8 mouse cellular contexts compared by ENCODE assay signal in genomic region chr4:133966271-133966940, GRCm38 (mm10). TPM values are rescaled to one million over a fixed set of nuclear protein-coding genes. Genes with fewer than 3 reads are reported as not detected.
DNase-seq lines count a peak whose midpoint lies in the region; ATAC-seq and TF ChIP-seq lines count a peak whose summit lies in the region.

No protein-coding gene starts in this region.

- intact Hi-C loops in left cerebral cortex, postnatal 14 days (cut with DNase I), result loop anchor here (5.0 kb wide), 1 partner anchor 54 kb away; no protein-coding TSS in a partner anchor

- H3K9me3 ChIP-seq in lung, embryonic 14.5 days (ENCODE audit: low read depth, low read length), result no peaks in the 10 kb centered on the region
- H3K9me3 ChIP-seq in embryonic facial prominence, embryonic 15.5 days (replicated peaks), result no peaks in the 10 kb centered on the region
- no peaks in the 10 kb centered on the region for H3K9me3 ChIP-seq in intestine, postnatal 0 days (ENCODE audit: control insufficient read depth)
- no peaks in the 10 kb centered on the region for H3K9me3 ChIP-seq in neural tube, embryonic 15.5 days (replicated peaks)

- H3K36me3 ChIP-seq in lung, embryonic 14.5 days (ENCODE audit: insufficient read depth), result peaks cover 51% of the 10 kb centered on the region
- peaks cover 41% of the 10 kb centered on the region for H3K36me3 ChIP-seq in embryonic facial prominence, embryonic 15.5 days
- H3K36me3 ChIP-seq in intestine, postnatal 0 days (ENCODE audit: control insufficient read depth, insufficient read depth), result peaks cover 30% of the 10 kb centered on the region
- H3K36me3 ChIP-seq in neural tube, embryonic 15.5 days, result peaks cover 29% of the 10 kb centered on the region

- TF ChIP-seq CTCF in lung, embryonic 14.5 days (IDR thresholded peaks at IDR 0.05; ENCODE audit: low read depth), result no peak
- TF ChIP-seq CTCF in intestine, postnatal 0 days (IDR thresholded peaks at IDR 0.05; ENCODE audit: low read depth), result no peak

- H3K4me1 ChIP-seq in lung, embryonic 14.5 days (ENCODE audit: insufficient read depth), result peaks cover 6% of the 10 kb centered on the region; the same call in 1 of the 2 replicates
- H3K4me1 ChIP-seq in embryonic facial prominence, embryonic 15.5 days, result peaks cover 38% of the 10 kb centered on the region
- H3K4me1 ChIP-seq in intestine, postnatal 0 days (replicated peaks; ENCODE audit: control insufficient read depth, insufficient read depth, low read length), result no peaks in the 10 kb centered on the region; the same call in 1 of the 2 replicates
- peaks cover 42% of the 10 kb centered on the region for H3K4me1 ChIP-seq in neural tube, embryonic 15.5 days

- H3K9ac ChIP-seq in lung, embryonic 14.5 days, result peak overlapping the region; percentile 97
- peak overlapping the region; percentile 86 for H3K9ac ChIP-seq in embryonic facial prominence, embryonic 15.5 days
- peak overlapping the region; percentile 42 for H3K9ac ChIP-seq in intestine, postnatal 0 days (ENCODE audit: low read depth, low read length)
- peak overlapping the region; percentile 86 for H3K9ac ChIP-seq in neural tube, embryonic 15.5 days (replicated peaks)

- no peak for DNase-seq in lung, embryonic 14.5 days
- no peak for DNase-seq in lung, postnatal 14 days
- DNase-seq in left cerebral cortex, postnatal 14 days (ENCODE audit: low spot score in 2 of 2), result no peak
- DNase-seq in spleen, postnatal 36 days (ENCODE audit: low spot score in 2 of 2), result no peak

- ATAC-seq in lung, embryonic 14.5 days (ENCODE audit: insufficient read depth), result no peak
- no peak for ATAC-seq in embryonic facial prominence, embryonic 15.5 days (ENCODE audit: insufficient number of reproducible peaks, low FRiP score, low TSS enrichment, low read depth)
- ATAC-seq in intestine, postnatal 0 days, result no peak
- ATAC-seq in neural tube, embryonic 15.5 days (ENCODE audit: low FRiP score), result no peak
- ATAC-seq in frontal cortex, adult (ENCODE audit: low TSS enrichment), result no peak

- WGBS in lung, embryonic 14.5 days, result 33% methylated on average over 12 of the region's 12 CpGs
- WGBS in embryonic facial prominence, embryonic 15.5 days, result 41% methylated on average over 12 of the region's 12 CpGs
- WGBS in intestine, postnatal 0 days, result 28% methylated on average over 12 of the region's 12 CpGs
- WGBS in neural tube, embryonic 15.5 days, result 49% methylated on average over 12 of the region's 12 CpGs

- H3K4me3 ChIP-seq in lung, embryonic 14.5 days (ENCODE audit: low read depth, low read length), result peak overlapping the region; percentile 69
- H3K4me3 ChIP-seq in embryonic facial prominence, embryonic 15.5 days (replicated peaks), result peak overlapping the region; percentile 79
- peak overlapping the region; percentile 89 for H3K4me3 ChIP-seq in intestine, postnatal 0 days (ENCODE audit: low read depth, low read length)
- peak overlapping the region; percentile 69 for H3K4me3 ChIP-seq in neural tube, embryonic 15.5 days (replicated peaks)

- peak overlapping the region; percentile 99; the same call in 1 of the 2 replicates for H3K27ac ChIP-seq in lung, embryonic 14.5 days (ENCODE audit: low read depth)
- peak overlapping the region; percentile 100 for H3K27ac ChIP-seq in embryonic facial prominence, embryonic 15.5 days (replicated peaks)
- 0 out of 2 replicates have a peak overlapping the region, but pooled peaks have one; percentile 99 for H3K27ac ChIP-seq in intestine, postnatal 0 days (ENCODE audit: low read depth, low read length)
- H3K27ac ChIP-seq in neural tube, embryonic 15.5 days (replicated peaks), result peak overlapping the region; percentile 99

- no peaks in the 10 kb centered on the region for H3K27me3 ChIP-seq in lung, embryonic 14.5 days (ENCODE audit: insufficient read depth, low read length)
- no peaks in the 10 kb centered on the region for H3K27me3 ChIP-seq in embryonic facial prominence, embryonic 15.5 days
- no peaks in the 10 kb centered on the region for H3K27me3 ChIP-seq in intestine, postnatal 0 days (replicated peaks; ENCODE audit: control insufficient read depth, insufficient read depth, low read length)
- no peaks in the 10 kb centered on the region for H3K27me3 ChIP-seq in neural tube, embryonic 15.5 days (replicated peaks)

- peak overlapping the region; percentile 98 for H3K4me2 ChIP-seq in lung, embryonic 14.5 days
- H3K4me2 ChIP-seq in embryonic facial prominence, embryonic 15.5 days (replicated peaks), result peak overlapping the region; percentile 98
- H3K4me2 ChIP-seq in intestine, postnatal 0 days (replicated peaks; ENCODE audit: low read depth), result peak overlapping the region; percentile 96
- H3K4me2 ChIP-seq in neural tube, embryonic 15.5 days, result peak overlapping the region; percentile 93

RNA-seq across cellular contexts. Expression of gene Hmgn2, which starts 2.0 kb away (rescaled TPM):
- polyA plus RNA-seq in lung, embryonic 14.5 days (2014; fragmentation: Nextera tagmentation; extraction: Ambion mirVana), result 3,363 and 3,461 TPM in 2 replicates
- 1,934 and 1,961 TPM in 2 replicates for polyA plus RNA-seq in embryonic facial prominence, embryonic 15.5 days (2015; fragmentation: Nextera tagmentation; extraction: Ambion mirVana)
- 605 and 661 TPM in 2 replicates for polyA plus RNA-seq in intestine, postnatal 0 days (2015; fragmentation: Nextera tagmentation; extraction: Ambion mirVana)
- polyA plus RNA-seq in neural tube, embryonic 15.5 days (2015; fragmentation: Nextera tagmentation; extraction: Ambion mirVana), result 921 and 1,163 TPM in 2 replicates
- 100 to 1,000 TPM; 118 to 146 TPM for total RNA-seq in left cerebral cortex, postnatal 14 days (2021)

RNA-seq across cellular contexts. Expression of gene Dhdds, which starts 34.3 kb away (rescaled TPM):
- polyA plus RNA-seq in lung, embryonic 14.5 days (2014; fragmentation: Nextera tagmentation; extraction: Ambion mirVana), result 43.7 and 45.6 TPM in 2 replicates
- polyA plus RNA-seq in embryonic facial prominence, embryonic 15.5 days (2015; fragmentation: Nextera tagmentation; extraction: Ambion mirVana), result 44.2 and 44.5 TPM in 2 replicates
- polyA plus RNA-seq in intestine, postnatal 0 days (2015; fragmentation: Nextera tagmentation; extraction: Ambion mirVana), result 26.1 TPM in 2 replicates
- 47.0 and 47.4 TPM in 2 replicates for polyA plus RNA-seq in neural tube, embryonic 15.5 days (2015; fragmentation: Nextera tagmentation; extraction: Ambion mirVana)
- total RNA-seq in left cerebral cortex, postnatal 14 days (2021), result 10 to 100 TPM; 61.0 to 63.6 TPM

RNA-seq across cellular contexts. Expression of gene Lin28a, which starts 52.2 kb away (rescaled TPM):
- polyA plus RNA-seq in lung, embryonic 14.5 days (2014; fragmentation: Nextera tagmentation; extraction: Ambion mirVana), result not detected in 2 replicates
- polyA plus RNA-seq in embryonic facial prominence, embryonic 15.5 days (2015; fragmentation: Nextera tagmentation; extraction: Ambion mirVana), result not detected in 2 replicates
- polyA plus RNA-seq in intestine, postnatal 0 days (2015; fragmentation: Nextera tagmentation; extraction: Ambion mirVana), result not detected in 2 replicates
- polyA plus RNA-seq in neural tube, embryonic 15.5 days (2015; fragmentation: Nextera tagmentation; extraction: Ambion mirVana), result 0.19 and 0.37 TPM in 2 replicates
- total RNA-seq in left cerebral cortex, postnatal 14 days (2021), result not detected

Comparison
In these comparisons a context has a peak if more than half of its experiments do, and no peak if none do; other contexts are left out.
1. H3K9ac ChIP-seq: peak in every context shown above with its lines; median percentile 97 in lung, embryonic 14.5 days; 86 in embryonic facial prominence, embryonic 15.5 days; 86 in neural tube, embryonic 15.5 days; 42 in intestine, postnatal 0 days.